Mouse (Mus musculus) bone marrow macrophage, adult 2 months (primary cell): ENCODE data around the gene Als2cl.

Source experiments
- CTCF ChIP-seq: IDR thresholded peaks from 2 replicates; pipeline ENCODE4 v1.5.1; 2012; ENCODE audit warnings: low read depth, mild to moderate bottlenecking, low read length, moderate library complexity
- POLR2A ChIP-seq: IDR thresholded peaks from 2 replicates; pipeline ENCODE4 v1.6.1; 2012; ENCODE audit warnings: mild to moderate bottlenecking, low read depth, low read length, borderline replicate concordance

DNA sequence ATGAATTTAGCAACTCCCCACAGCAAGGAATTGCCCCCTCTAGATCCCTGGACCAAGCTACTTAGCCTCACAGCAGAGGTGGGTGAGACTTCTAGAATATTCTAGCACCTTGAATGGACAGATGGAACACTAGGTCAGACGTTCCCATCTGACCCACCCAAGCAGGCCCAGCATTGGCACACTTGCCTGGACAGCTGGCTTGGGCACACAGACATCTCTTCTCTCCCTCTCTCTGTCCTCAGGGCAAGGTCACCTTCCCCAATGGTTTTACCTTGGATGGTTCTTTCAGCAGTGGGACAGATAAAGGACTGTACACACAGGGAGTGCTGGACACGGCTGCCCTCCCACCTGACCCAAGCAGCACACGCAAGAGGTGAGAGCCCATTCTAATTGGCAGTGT, 12.9 kb downstream of the Als2cl start:
- no peak for TF ChIP-seq CTCF
- TF ChIP-seq POLR2A: no peak
